Mouse (Mus musculus) testis, postnatal 10 days (tissue): Measurements from ENCODE around the gene C2cd2l.
A peak's percentile ranks its signal among the peaks of the same experiment; 100 is the strongest.
"Not testable (repeated sequence)": the region's sequence is repeated elsewhere in the genome, so short reads cannot be mapped to it uniquely, and the experiment has no call there.

Experiments
- DNase-seq: peaks from one replicate; pipeline ENCODE4 v3.0.0; 2021; ENCODE audit warnings: low spot score

The C2cd2l gene

GRCm38 (mm10) chr9:44336093-44336406, 16.0 kb upstream of the C2cd2l start:
- DNase-seq: no peak

GRCm38 (mm10) chr9:44335331-44336092, 15.4 kb upstream of the C2cd2l start:
- DNase-seq: peak; percentile 74

DNA sequence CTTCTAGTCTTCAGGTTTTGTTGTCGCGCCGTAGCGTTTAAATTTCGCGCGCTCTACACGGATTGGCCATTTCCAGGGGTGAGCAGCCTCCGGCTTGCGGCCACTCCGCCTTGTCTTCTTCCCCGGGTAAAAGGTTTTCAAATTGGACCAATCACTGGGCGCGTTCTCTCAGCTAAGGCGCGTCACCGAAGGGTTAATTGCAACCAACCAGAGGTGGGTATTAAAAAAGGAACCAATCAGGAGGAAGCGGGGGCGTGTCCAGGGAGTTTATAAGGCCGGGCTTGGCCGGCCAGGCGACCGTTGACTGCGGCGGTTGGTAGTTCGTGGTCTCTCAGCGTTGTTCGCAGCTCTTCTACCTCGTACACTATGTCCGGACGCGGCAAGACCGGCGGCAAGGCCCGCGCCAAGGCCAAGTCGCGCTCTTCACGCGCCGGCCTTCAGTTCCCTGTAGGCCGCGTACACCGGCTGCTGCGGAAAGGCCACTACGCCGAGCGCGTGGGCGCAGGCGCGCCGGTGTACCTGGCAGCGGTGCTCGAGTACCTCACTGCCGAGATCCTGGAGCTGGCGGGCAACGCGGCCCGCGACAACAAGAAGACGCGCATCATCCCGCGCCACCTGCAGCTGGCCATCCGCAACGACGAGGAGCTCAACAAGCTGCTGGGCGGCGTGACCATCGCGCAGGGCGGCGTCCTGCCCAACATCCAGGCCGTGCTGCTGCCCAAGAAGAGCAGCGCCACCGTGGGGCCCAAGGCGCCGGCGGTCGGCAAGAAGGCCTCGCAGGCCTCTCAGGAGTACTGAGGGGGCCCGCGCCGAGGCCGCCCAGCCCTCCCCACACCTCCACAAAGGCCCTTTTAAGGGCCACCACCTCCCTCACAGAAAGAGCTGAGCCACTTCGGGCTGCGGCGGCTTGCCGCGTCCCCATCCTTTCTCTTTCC, 14.6 kb upstream of the C2cd2l start, which contains the start of gene H2afx:
TSS of gene H2afx (plus strand) at position 299 of the 935 bp plus-strand sequence.
- peak; percentile 98 for DNase-seq

GRCm38 (mm10) chr9:44332918-44333638, 13.0 kb upstream of the C2cd2l start:
- no peak for DNase-seq

- no peak for DNase-seq
Observed at GRCm38 (mm10) chr9:44330736-44331135, 10.7 kb upstream of the C2cd2l start.

- DNase-seq: no peak
Observed at GRCm38 (mm10) chr9:44327926-44328325, 7.8 kb upstream of the C2cd2l start.

- DNase-seq: no peak
Observed at GRCm38 (mm10) chr9:44327064-44327711, 7.1 kb upstream of the C2cd2l start.

DNA sequence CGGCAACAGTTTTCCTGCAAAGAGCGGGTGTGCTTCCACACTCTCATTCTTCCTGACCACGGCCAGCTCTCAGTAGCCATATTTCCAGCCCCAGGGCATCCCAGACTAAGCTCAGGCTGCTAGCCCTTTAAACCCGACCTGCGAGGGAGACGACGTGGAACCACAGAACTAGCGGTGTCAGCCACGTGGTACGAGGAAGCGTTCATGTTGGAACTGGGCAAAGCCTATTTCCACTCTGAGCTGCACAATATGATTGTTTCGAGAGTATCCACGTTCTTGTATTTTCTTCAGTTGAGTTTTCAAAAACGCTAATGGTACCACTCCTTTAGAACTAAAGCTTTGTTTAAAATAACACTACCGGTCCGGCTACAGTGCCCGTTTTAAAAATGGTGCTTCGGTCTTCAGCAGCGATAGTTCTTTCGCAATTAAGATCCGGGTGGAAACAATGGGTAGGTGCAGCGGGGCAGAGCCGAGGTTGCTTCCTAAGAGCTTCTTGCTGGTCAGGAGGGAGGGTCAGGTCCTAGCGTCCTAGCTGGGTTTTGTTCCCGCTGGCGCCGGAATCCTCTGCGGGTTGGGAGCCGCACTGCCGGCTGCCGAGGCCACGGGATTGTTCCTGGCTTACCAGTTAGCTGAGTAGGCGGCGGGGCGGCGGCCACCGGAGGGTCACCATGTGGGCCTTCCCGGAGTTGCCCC, 6.4 kb upstream of the C2cd2l start:
- DNase-seq: peak; percentile 77

DNA sequence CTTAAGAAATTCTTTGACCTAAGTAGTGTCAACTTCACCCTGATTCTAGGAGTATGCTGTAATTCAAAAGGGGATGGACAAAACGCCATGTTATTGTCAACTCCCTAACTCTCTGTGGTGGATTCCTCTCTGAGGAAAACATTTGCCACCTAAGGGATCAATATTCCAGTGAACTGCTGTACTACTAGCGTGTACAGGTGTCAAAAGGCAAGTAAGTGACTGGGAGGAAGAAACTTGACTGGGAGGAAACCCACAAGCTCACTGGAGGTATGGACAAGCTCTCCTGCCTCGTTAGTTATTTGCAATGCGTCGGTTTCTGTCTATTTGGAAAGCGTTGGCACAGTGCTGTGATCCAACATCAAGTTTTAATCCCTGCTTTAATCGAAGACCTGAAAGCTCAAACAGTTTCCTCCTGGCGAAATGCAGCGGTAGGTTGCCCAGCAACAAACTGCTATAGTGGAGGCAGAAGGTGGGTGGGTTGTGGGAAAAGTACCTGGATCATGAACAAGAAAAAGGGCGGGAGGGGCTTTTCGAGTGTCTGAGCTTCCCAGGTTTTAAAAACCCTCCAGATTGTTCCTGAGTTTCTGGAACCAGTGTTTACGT, 5.8 kb upstream of the C2cd2l start, which contains the start of gene Dpagt1:
TSS of gene Dpagt1 (plus strand) at position 252 of the 603 bp plus-strand sequence.
- no peak for DNase-seq

DNA sequence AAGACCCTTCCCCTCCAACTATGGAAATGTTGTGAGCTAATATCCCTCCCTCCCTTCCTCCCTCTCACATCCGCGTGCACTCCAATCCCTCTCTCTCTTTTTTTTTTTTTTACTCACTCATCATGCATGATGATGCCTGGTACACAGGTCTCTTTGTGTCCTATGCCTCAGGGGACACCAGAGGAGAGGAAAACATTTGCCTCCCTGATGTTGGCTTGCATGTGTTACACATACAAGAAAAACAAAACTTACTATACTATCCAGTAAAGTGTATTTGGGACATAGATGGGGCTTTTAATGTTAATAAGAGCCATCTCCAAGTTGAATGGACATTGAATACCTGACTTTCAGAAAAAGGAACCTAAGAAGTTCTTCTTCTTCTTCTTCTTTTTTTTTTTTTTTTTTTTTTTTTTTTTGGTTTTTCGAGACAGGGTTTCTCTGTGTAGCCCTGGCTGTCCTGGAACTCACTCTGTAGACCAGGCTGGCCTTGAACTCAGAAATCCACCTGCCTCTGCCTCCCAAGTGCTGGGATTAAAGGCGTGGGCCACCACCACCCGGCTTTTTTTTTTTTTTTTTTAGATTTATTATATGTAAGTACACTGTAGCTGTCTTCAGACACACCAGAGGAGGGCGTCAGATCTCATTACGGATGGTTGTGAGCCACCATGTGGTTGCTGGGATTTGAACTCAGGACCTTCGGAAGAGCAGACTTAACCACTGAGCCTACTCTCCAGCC, 5.1 kb upstream of the C2cd2l start:
- not testable (repeated sequence) for DNase-seq

DNA sequence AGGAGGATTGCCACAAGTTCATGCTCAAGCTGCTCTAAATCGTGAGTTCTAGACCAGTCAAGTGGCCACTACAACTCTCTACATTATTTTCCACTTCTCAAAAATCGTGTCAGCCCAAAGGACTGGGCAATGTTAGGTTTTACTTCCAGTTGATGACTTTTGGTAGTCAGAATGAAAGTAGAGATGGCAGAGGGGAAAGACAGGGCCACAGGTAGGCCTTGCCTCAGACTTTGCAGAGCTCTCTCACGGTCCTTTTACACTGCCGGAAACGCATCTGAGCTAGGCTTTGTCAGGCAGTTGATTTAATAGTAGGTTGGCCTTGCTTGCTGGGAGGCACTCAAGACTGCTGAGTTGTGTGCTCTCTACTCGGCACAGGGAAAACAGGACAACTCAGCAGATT, 4.1 kb upstream of the C2cd2l start:
- DNase-seq: no peak

DNA sequence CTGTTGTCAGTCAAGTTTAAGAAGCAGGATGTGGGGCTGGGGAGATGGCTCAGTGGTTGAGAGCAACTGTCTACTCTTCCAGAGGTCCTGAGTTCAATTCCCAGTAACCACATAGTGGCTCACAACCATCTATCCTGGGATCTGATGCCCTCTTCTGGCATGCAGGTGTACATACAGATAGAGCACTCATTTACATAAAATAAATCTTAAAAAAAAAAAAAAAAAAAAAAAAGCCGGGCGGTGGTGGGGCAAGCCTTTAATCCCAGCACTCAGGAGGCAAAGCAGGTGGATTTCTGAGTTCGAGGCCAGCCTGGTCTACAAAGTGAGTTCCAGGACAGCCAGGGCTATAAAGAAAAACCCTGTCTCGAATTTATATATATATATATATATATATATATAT, 3.6 kb upstream of the C2cd2l start:
- DNase-seq: not testable (repeated sequence)

GRCm38 (mm10) chr9:44320799-44321133, 681 bp upstream of the C2cd2l start:
- no peak for DNase-seq

- DNase-seq: peak; percentile 61
Observed at GRCm38 (mm10) chr9:44319105-44319886, 789 bp downstream of the C2cd2l start.

- no peak for DNase-seq
Observed at GRCm38 (mm10) chr9:44318826-44319095, 1.3 kb downstream of the C2cd2l start.

DNA sequence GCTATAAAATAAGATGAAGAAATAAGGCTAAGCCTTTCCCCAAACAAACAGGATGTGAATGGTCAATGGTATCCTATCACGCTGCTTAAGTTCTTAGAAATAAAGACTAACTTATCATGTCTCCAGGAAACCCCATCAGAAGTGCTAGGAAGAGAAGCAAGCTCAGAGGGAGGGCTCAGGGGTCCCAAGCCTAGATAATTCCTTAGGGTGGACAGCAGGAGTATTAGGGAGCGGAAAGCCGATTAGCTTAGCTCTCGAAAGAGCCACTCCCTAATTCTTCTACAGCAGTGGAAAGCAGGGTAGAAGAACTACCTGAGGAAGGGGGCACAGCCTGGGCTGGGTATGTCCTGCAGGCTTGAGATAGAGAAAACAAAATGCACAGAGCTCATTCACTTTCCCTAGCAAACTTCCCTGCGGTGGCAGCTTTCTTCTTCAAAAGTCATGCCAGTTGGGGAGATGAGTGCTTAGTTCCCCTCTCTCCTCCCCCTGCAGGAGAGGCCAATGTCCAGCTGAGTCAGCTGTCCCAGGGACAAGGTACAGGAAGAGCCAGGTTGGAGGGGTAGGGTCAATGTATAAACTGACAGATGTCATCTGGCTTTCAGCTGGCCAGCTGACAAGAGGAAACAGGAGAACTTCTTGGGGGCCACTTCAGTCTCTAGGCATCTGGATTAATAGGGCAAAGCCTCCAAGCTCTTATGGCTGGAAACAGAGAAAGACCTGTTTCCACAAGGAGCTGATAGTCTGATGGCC, 1.8 kb downstream of the C2cd2l start:
- no peak for DNase-seq

GRCm38 (mm10) chr9:44317452-44317851, 2.6 kb downstream of the C2cd2l start:
- no peak for DNase-seq

DNA sequence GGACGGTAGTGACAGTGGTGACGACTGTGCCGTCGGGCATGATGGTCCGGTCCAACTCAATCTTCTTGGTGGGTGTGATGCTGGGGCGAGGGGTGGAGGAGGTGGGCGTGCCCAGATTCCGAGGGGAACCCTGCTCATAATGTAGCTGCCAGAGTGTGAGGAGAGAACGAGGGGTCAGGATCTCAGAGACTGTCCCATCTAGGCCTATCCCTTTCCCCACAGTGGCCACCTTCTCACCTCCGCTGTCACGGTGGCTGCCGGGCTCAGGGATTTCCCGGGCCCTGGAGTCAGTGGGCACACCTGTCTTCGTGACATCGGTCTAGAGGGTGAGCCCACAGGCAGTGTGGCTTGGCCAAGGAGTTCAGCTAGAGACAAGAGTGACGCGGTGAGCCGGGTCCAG, 5.2 kb downstream of the C2cd2l start:
- no peak for DNase-seq

- no peak for DNase-seq
Observed at GRCm38 (mm10) chr9:44314257-44314547, 5.9 kb downstream of the C2cd2l start.
